ENCODE assay signal across 20 mouse cellular contexts in the genomic region with DNA sequence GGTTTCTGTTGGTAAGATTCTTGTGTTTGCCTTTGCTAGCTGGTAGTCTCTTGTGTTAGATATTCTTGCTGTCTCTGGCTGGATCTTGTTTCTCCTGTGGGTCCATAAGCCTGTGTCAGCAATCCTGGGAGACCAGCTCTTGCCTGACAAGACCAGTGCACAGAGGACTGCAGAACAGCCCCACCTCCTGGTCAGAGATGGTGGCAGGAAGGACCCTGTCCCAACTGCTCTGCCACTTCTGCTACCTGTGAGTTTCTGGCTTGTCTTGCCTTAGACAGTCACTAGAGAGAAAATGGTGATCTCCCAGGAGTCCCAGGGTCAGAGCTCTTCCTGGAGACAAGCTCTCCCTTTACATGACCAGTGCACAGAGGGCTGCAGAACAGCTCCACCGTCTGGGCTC.
A peak's percentile ranks its signal among the peaks of the same experiment; 100 is the strongest.
DNase-seq lines count a peak whose midpoint lies in the region; ATAC-seq and TF ChIP-seq lines count a peak whose summit lies in the region.
"Had no signal": no experiment of that assay in that cellular context is flagged by ENCODE, and none has a peak within 500 bp of the region (broad histone marks: within the 10 kb centered on the region; RNA-seq: fewer than 3 reads in every experiment).

No protein-coding gene starts in this region.

- TF ChIP-seq EP300 in stomach, postnatal 0 days (optimal IDR thresholded peaks at IDR 0.05) = no peak

- no peaks in the 10 kb centered on the region for H3K9me3 ChIP-seq in stomach, postnatal 0 days (ENCODE audit: control insufficient read depth, low read length)
- H3K9me3 ChIP-seq: embryonic facial prominence, embryonic 13.5 days; heart, embryonic 13.5 days; hindbrain, embryonic 15.5 days; kidney, embryonic 15.5 days; limb, embryonic 12.5 days; lung, embryonic 15.5 days had no signal

- H3K27me3 ChIP-seq in stomach, postnatal 0 days (ENCODE audit: control insufficient read depth, insufficient read depth, low read length) = no peaks in the 10 kb centered on the region
- H3K27me3 ChIP-seq: embryonic facial prominence, embryonic 13.5 days; heart, embryonic 13.5 days; kidney, embryonic 15.5 days; limb, embryonic 12.5 days; lung, embryonic 15.5 days had no signal

- no peak for ATAC-seq in stomach, postnatal 0 days (ENCODE audit: low FRiP score, low TSS enrichment)
- ATAC-seq: forebrain, embryonic 14.5 days had no signal

- H3K4me3 ChIP-seq in layer of hippocampus, adult 2 months = no peak overlapping the region
- H3K4me3 ChIP-seq in stomach, postnatal 0 days (ENCODE audit: low read depth, low read length) = no peak overlapping the region
- H3K4me3 ChIP-seq: embryonic facial prominence, embryonic 13.5 days; heart, embryonic 13.5 days; hindbrain, embryonic 15.5 days; kidney, embryonic 15.5 days; limb, embryonic 12.5 days; lung, embryonic 15.5 days had no signal

- DNase-seq in embryo, embryonic 10 days (ENCODE audit: low spot score) = peak; percentile 20
- no peak for DNase-seq in embryo, embryonic 9.5 days (ENCODE audit: extremely low spot score)
- DNase-seq in layer of hippocampus, adult 2 months (ENCODE audit: low spot score in 2 of 2) = no peak
- DNase-seq in layer of hippocampus, adult 9-11 months = no peak
- peak; percentile 4 for DNase-seq in ovary, postnatal 36 days (ENCODE audit: low spot score)
- no peak for DNase-seq in ovary, postnatal 14 days (ENCODE audit: low spot score)
- DNase-seq in stomach, postnatal 0 days (ENCODE audit: low spot score) = no peak
- no peak for DNase-seq in cerebellum, adult 18-20 months
- DNase-seq: cerebellum, adult 9-10 months; gastrocnemius, postnatal 14 days; layer of hippocampus, postnatal 36 days; midbrain, embryonic 14.5 days; right cerebral cortex, postnatal 25 days had no signal

- 0 out of 2 replicates have a peak, but pooled peaks have one; percentile 22 for TF ChIP-seq CTCF in layer of hippocampus, adult 2 months (conservative IDR thresholded peaks at IDR 0.05)
- peak; percentile 24; the same call in 1 of the 2 replicates for TF ChIP-seq CTCF in stomach, postnatal 0 days (IDR thresholded peaks at IDR 0.05; ENCODE audit: low read depth)

- H3K4me1 ChIP-seq in stomach, postnatal 0 days (replicated peaks; ENCODE audit: control insufficient read depth, insufficient read depth) = no peaks in the 10 kb centered on the region
- H3K4me1 ChIP-seq: embryonic facial prominence, embryonic 13.5 days; heart, embryonic 13.5 days; hindbrain, embryonic 15.5 days; kidney, embryonic 15.5 days; limb, embryonic 12.5 days; lung, embryonic 15.5 days had no signal

- H3K4me2 ChIP-seq in stomach, postnatal 0 days (replicated peaks; ENCODE audit: low read depth) = no peak overlapping the region
- H3K4me2 ChIP-seq: embryonic facial prominence, embryonic 13.5 days; heart, embryonic 13.5 days; hindbrain, embryonic 15.5 days; kidney, embryonic 15.5 days; limb, embryonic 12.5 days; lung, embryonic 15.5 days had no signal

- no peaks in the 10 kb centered on the region for H3K36me3 ChIP-seq in stomach, postnatal 0 days (ENCODE audit: control insufficient read depth, insufficient read depth, low read length)
- H3K36me3 ChIP-seq: embryonic facial prominence, embryonic 13.5 days; heart, embryonic 13.5 days; hindbrain, embryonic 15.5 days; kidney, embryonic 15.5 days; limb, embryonic 12.5 days; lung, embryonic 15.5 days had no signal

- no peak overlapping the region for H3K9ac ChIP-seq in stomach, postnatal 0 days (ENCODE audit: low read length)
- H3K9ac ChIP-seq: embryonic facial prominence, embryonic 13.5 days; heart, embryonic 13.5 days; hindbrain, embryonic 15.5 days; kidney, embryonic 15.5 days; limb, embryonic 12.5 days; lung, embryonic 15.5 days had no signal

- H3K27ac ChIP-seq in layer of hippocampus, adult 2 months = no peak overlapping the region
- H3K27ac ChIP-seq in stomach, postnatal 0 days (replicated peaks) = no peak overlapping the region
- H3K27ac ChIP-seq: embryonic facial prominence, embryonic 13.5 days; heart, embryonic 13.5 days; hindbrain, embryonic 15.5 days; kidney, embryonic 15.5 days; limb, embryonic 12.5 days; lung, embryonic 15.5 days had no signal

- 0% methylated on average over 1 of the region's 1 CpGs for WGBS in stomach, postnatal 0 days

Comparison
In these comparisons a context has a peak if more than half of its experiments do, and no peak if none do; other contexts are left out.
1. DNase-seq: peak in embryo, embryonic 10 days (single experiment) and ovary, postnatal 36 days (single experiment); none in embryo, embryonic 9.5 days (single experiment), layer of hippocampus, adult 2 months (0 of 2), layer of hippocampus, adult 9-11 months (single experiment), ovary, postnatal 14 days (single experiment), stomach, postnatal 0 days (single experiment) and cerebellum, adult 18-20 months (0 of 2).